8 mouse cellular contexts compared by ENCODE assay signal in the genomic region with DNA sequence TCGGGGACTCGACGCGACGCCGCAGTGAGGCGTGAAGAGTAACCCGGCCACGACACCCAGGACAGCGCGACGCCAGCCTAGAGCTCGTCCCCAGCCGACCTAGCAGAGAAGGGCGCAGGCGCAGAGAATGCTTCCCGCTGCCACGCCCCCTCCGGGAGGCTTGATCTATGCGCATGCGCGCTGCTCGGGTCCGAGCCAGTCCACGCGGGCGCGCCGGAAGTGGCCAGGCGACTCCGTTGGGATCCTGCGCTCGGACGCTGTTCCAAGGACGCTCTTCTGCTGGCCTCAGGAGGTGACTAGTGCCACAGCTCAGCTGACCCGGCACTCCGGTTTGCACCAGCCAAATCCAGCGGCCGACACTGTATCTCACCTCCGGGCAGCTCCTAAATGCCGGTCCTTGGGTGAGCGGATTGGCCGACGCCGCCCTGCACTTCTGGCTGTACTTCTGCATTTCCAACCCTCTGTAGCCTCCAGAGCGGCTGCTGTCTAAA. TPM values are rescaled to one million over a fixed set of nuclear protein-coding genes. Genes with fewer than 3 reads are reported as not detected.
A peak's percentile ranks its signal among the peaks of the same experiment; 100 is the strongest.
DNase-seq lines count a peak whose midpoint lies in the region; ATAC-seq lines count a peak whose summit lies in the region.

A gene (minus strand): TSS at position 148 of the 491 bp plus-strand sequence.

- no peaks in the 10 kb centered on the region for H3K27me3 ChIP-seq in forebrain, embryonic 14.5 days (replicated peaks; ENCODE audit: control insufficient read depth, insufficient read depth, low read length)
- no peaks in the 10 kb centered on the region for H3K27me3 ChIP-seq in neural tube, embryonic 15.5 days (replicated peaks)

- H3K4me1 ChIP-seq in forebrain, embryonic 14.5 days (ENCODE audit: control insufficient read depth, insufficient read depth, low read length): peaks cover 6% of the 10 kb centered on the region
- peaks cover 19% of the 10 kb centered on the region for H3K4me1 ChIP-seq in neural tube, embryonic 15.5 days

- H3K9me3 ChIP-seq in forebrain, embryonic 14.5 days (replicated peaks; ENCODE audit: control insufficient read depth, low read length): no peaks in the 10 kb centered on the region
- no peaks in the 10 kb centered on the region for H3K9me3 ChIP-seq in neural tube, embryonic 15.5 days (replicated peaks)

- H3K36me3 ChIP-seq in forebrain, embryonic 14.5 days (ENCODE audit: control insufficient read depth, insufficient read depth, low read length): no peaks in the 10 kb centered on the region
- H3K36me3 ChIP-seq in neural tube, embryonic 15.5 days: no peaks in the 10 kb centered on the region

- peak within 1 kb of the TSS; percentile 78 for H3K27ac ChIP-seq in forebrain, embryonic 14.5 days (ENCODE audit: low read depth, low read length)
- H3K27ac ChIP-seq in neural tube, embryonic 15.5 days (replicated peaks): peak within 1 kb of the TSS; percentile 96

- peak within 1 kb of the TSS; percentile 47 for H3K4me3 ChIP-seq in forebrain, embryonic 14.5 days (ENCODE audit: low read depth, low read length)
- H3K4me3 ChIP-seq in neural tube, embryonic 15.5 days (replicated peaks): peak within 1 kb of the TSS; percentile 85

- peak; percentile 98 for ATAC-seq in forebrain, embryonic 14.5 days
- peak; percentile 97 for ATAC-seq in neural tube, embryonic 15.5 days (ENCODE audit: low FRiP score)

- WGBS in forebrain, embryonic 14.5 days: under 1% methylated on average over 40 of the region's 46 CpGs
- WGBS in neural tube, embryonic 15.5 days: under 1% methylated on average over 46 of the region's 46 CpGs

- DNase-seq in ES-CJ7 (ENCODE audit: low read depth, low spot score): peak; percentile 93
- peak; percentile 99 for DNase-seq in cerebellum, adult 11 months
- DNase-seq in forebrain, embryonic 14.5 days (ENCODE audit: low spot score): peak; percentile 98
- DNase-seq in heart, postnatal 14 days: peak; percentile 99
- peak; percentile 96 for DNase-seq in layer of hippocampus, adult 11-12 months (ENCODE audit: low spot score)
- DNase-seq in lung, adult 18-20 months: peak; percentile 94 to 95
- peak; percentile 96 for DNase-seq in testis, postnatal 14 days (ENCODE audit: low spot score)

- peak within 1 kb of the TSS; percentile 67 for H3K9ac ChIP-seq in forebrain, embryonic 14.5 days (ENCODE audit: low read length)
- peak within 1 kb of the TSS; percentile 84 for H3K9ac ChIP-seq in neural tube, embryonic 15.5 days (replicated peaks)

- H3K4me2 ChIP-seq in forebrain, embryonic 14.5 days (ENCODE audit: low read length): peak within 1 kb of the TSS; percentile 76
- peak within 1 kb of the TSS; percentile 60 for H3K4me2 ChIP-seq in neural tube, embryonic 15.5 days

- intact Hi-C loops in heart, postnatal 14 days (cut with DNase I): no loop called here

RNA-seq across cellular contexts. Expression of the gene that starts here (rescaled TPM):
- 9.4 and 10.2 TPM in 2 replicates for polyA plus RNA-seq in forebrain, embryonic 14.5 days (2014; fragmentation: Nextera tagmentation; extraction: Ambion mirVana)
- 10 to 100 TPM; 16.3 to 17.2 TPM for total RNA-seq in heart, postnatal 14 days (2021)
- polyA plus RNA-seq in neural tube, embryonic 15.5 days (2015; fragmentation: Nextera tagmentation; extraction: Ambion mirVana): 8.7 and 8.9 TPM in 2 replicates

Comparison
In these comparisons a context has a peak if more than half of its experiments do, and no peak if none do; other contexts are left out.
1. Peak in every context shown above with its lines: DNase-seq, ATAC-seq, H3K4me3 ChIP-seq and H3K27ac ChIP-seq.